Mouse (Mus musculus) layer of hippocampus, postnatal 36 days (tissue): ENCODE measurements around the gene Ldlrad3. TPM values are rescaled to one million over a fixed set of nuclear protein-coding genes. Genes with fewer than 3 reads are reported as not detected.

Experiments used
- DNase-seq, 2 experiments: peaks; one replicate each; pipeline ENCODE4 v3.0.0; 2022
- total RNA-seq, 2 experiments: library from RNA; stranded (reverse); gene quantifications; 2 replicates each; pipeline ENCODE4 v1.2.3; 2021

Ldlrad3 gene
- total RNA-seq, 2 experiments from 2014 or later = 9.3 to 9.4 TPM

GRCm38 (mm10) chr2:101961391-101961790 lies 224.8 kb downstream of the Ldlrad3 start:
- DNase-seq = no peak

GRCm38 (mm10) chr2:101960658-101961057 lies 225.5 kb downstream of the Ldlrad3 start:
- no peak for DNase-seq

- DNase-seq = no peak
Measured at GRCm38 (mm10) chr2:101956125-101956524, 230.1 kb downstream of the Ldlrad3 start.

- no peak for DNase-seq
Measured at GRCm38 (mm10) chr2:101952951-101953361, 233.2 kb downstream of the Ldlrad3 start.

GRCm38 (mm10) chr2:101950716-101951520 lies 235.3 kb downstream of the Ldlrad3 start:
- DNase-seq = no peak

GRCm38 (mm10) chr2:101935006-101935405 lies 251.2 kb downstream of the Ldlrad3 start:
- DNase-seq = no peak

- no peak for DNase-seq
Measured at GRCm38 (mm10) chr2:101933301-101933700, 252.9 kb downstream of the Ldlrad3 start.

GRCm38 (mm10) chr2:101932169-101932936 lies 253.8 kb downstream of the Ldlrad3 start:
- DNase-seq = no peak

GRCm38 (mm10) chr2:101925591-101926188 lies 260.5 kb downstream of the Ldlrad3 start:
- no peak for DNase-seq

GRCm38 (mm10) chr2:101925183-101925582 lies 261.0 kb downstream of the Ldlrad3 start:
- DNase-seq = no peak

GRCm38 (mm10) chr2:101923181-101923580 lies 263.0 kb downstream of the Ldlrad3 start:
- DNase-seq = no peak

GRCm38 (mm10) chr2:101922302-101922701 lies 263.9 kb downstream of the Ldlrad3 start:
- DNase-seq = no peak

GRCm38 (mm10) chr2:101920136-101920554 lies 266.0 kb downstream of the Ldlrad3 start:
- DNase-seq = no peak

GRCm38 (mm10) chr2:101918518-101918917 lies 267.7 kb downstream of the Ldlrad3 start:
- no peak for DNase-seq

- no peak for DNase-seq
Measured at GRCm38 (mm10) chr2:101909326-101910080, 276.7 kb downstream of the Ldlrad3 start.

GRCm38 (mm10) chr2:101908773-101909172 lies 277.4 kb downstream of the Ldlrad3 start:
- DNase-seq = no peak

- peak; percentile 32 to 39 for DNase-seq
Measured at GRCm38 (mm10) chr2:101907386-101908022, 278.7 kb downstream of the Ldlrad3 start.

- no peak for DNase-seq
Measured at GRCm38 (mm10) chr2:101906379-101906690, 279.9 kb downstream of the Ldlrad3 start.

- peak; percentile 76 to 77 for DNase-seq
Measured at GRCm38 (mm10) chr2:101905534-101906378, 280.4 kb downstream of the Ldlrad3 start.

GRCm38 (mm10) chr2:101902196-101902595 lies 284.0 kb downstream of the Ldlrad3 start:
- DNase-seq = no peak
